Comparison of ENCODE assay signal across 9 mouse cellular contexts in genomic region chr7:27489270-27489869, GRCm38 (mm10). TPM values are rescaled to one million over a fixed set of nuclear protein-coding genes. Genes with fewer than 3 reads are reported as not detected.
A peak's percentile ranks its signal among the peaks of the same experiment; 100 is the strongest.
DNase-seq lines count a peak whose midpoint lies in the region; ATAC-seq and TF ChIP-seq lines count a peak whose summit lies in the region.
"Had no signal": no experiment of that assay in that cellular context is flagged by ENCODE, and none has a peak within 500 bp of the region (broad histone marks: within the 10 kb centered on the region; RNA-seq: fewer than 3 reads in every experiment).

No protein-coding gene starts in this region.

- H3K9me3 ChIP-seq in heart, embryonic 15.5 days (replicated peaks), result no peaks in the 10 kb centered on the region
- no peaks in the 10 kb centered on the region for H3K9me3 ChIP-seq in intestine, embryonic 16.5 days (ENCODE audit: control insufficient read depth, low read length)
- no peaks in the 10 kb centered on the region for H3K9me3 ChIP-seq in stomach, postnatal 0 days (ENCODE audit: control insufficient read depth, low read length)
- H3K9me3 ChIP-seq: midbrain, embryonic 12.5 days had no signal

- peak overlapping the region; percentile 62; the same call in 1 of the 2 replicates for H3K4me2 ChIP-seq in heart, embryonic 15.5 days
- H3K4me2 ChIP-seq in intestine, embryonic 16.5 days (ENCODE audit: low read depth, low read length), result no peak overlapping the region
- H3K4me2 ChIP-seq in stomach, postnatal 0 days (replicated peaks; ENCODE audit: low read depth), result no peak overlapping the region

- TF ChIP-seq EP300 in stomach, postnatal 0 days (optimal IDR thresholded peaks at IDR 0.05), result no peak

- H3K9ac ChIP-seq in heart, embryonic 15.5 days, result no peak overlapping the region
- peak overlapping the region; percentile 1; the same call in 1 of the 2 replicates for H3K9ac ChIP-seq in intestine, embryonic 16.5 days (ENCODE audit: low read depth, low read length)
- H3K9ac ChIP-seq in stomach, postnatal 0 days (ENCODE audit: low read length), result 0 out of 2 replicates have a peak overlapping the region, but pooled peaks have one; percentile 8
- H3K9ac ChIP-seq: midbrain, embryonic 12.5 days had no signal

- no peak overlapping the region for H3K4me3 ChIP-seq in heart, embryonic 15.5 days
- H3K4me3 ChIP-seq in intestine, embryonic 16.5 days (ENCODE audit: low read length), result 0 out of 2 replicates have a peak overlapping the region, but pooled peaks have one; percentile 2
- no peak overlapping the region for H3K4me3 ChIP-seq in stomach, postnatal 0 days (ENCODE audit: low read depth, low read length)
- H3K4me3 ChIP-seq: midbrain, embryonic 12.5 days had no signal

- peaks cover 9% of the 10 kb centered on the region for H3K36me3 ChIP-seq in heart, embryonic 15.5 days
- 0 out of 2 replicates have a peak, but pooled peaks cover 3% of the 10 kb centered on the region for H3K36me3 ChIP-seq in intestine, embryonic 16.5 days (ENCODE audit: control insufficient read depth, insufficient read depth, low read length)
- H3K36me3 ChIP-seq in stomach, postnatal 0 days (ENCODE audit: control insufficient read depth, insufficient read depth, low read length), result peaks cover 6% of the 10 kb centered on the region
- H3K36me3 ChIP-seq: midbrain, embryonic 12.5 days had no signal

- DNase-seq in heart, postnatal 4 days, result no peak
- peak; percentile 27 for DNase-seq in thymus, postnatal 14 days
- DNase-seq in thymus, postnatal 25 days, result no peak
- no peak for DNase-seq in stomach, postnatal 0 days (ENCODE audit: low spot score)
- DNase-seq in urinary bladder, adult 18-20 months (ENCODE audit: low spot score in 2 of 2), result no peak
- DNase-seq: thymus, adult 2 months had no signal

- TF ChIP-seq CTCF in stomach, postnatal 0 days (IDR thresholded peaks at IDR 0.05; ENCODE audit: low read depth), result no peak

- H3K4me1 ChIP-seq in heart, embryonic 15.5 days (replicated peaks), result peaks cover 49% of the 10 kb centered on the region
- peaks cover 36% of the 10 kb centered on the region for H3K4me1 ChIP-seq in intestine, embryonic 16.5 days (ENCODE audit: control insufficient read depth, insufficient read depth, low read length)
- peaks cover 10% of the 10 kb centered on the region; the same call in 1 of the 2 replicates for H3K4me1 ChIP-seq in stomach, postnatal 0 days (replicated peaks; ENCODE audit: control insufficient read depth, insufficient read depth)

- 86% methylated on average over 25 of the region's 25 CpGs for WGBS in heart, embryonic 15.5 days
- 92% methylated on average over 25 of the region's 25 CpGs for WGBS in intestine, embryonic 16.5 days
- WGBS in stomach, postnatal 0 days, result 90% methylated on average over 25 of the region's 25 CpGs

- peak overlapping the region; percentile 97 for H3K27ac ChIP-seq in heart, embryonic 15.5 days
- H3K27ac ChIP-seq in intestine, embryonic 16.5 days (ENCODE audit: low read length), result peak overlapping the region; percentile 95
- H3K27ac ChIP-seq in stomach, postnatal 0 days (replicated peaks), result peak overlapping the region; percentile 94; the same call in 1 of the 2 replicates

- H3K27me3 ChIP-seq in heart, embryonic 15.5 days, result no peaks in the 10 kb centered on the region
- H3K27me3 ChIP-seq in intestine, embryonic 16.5 days (replicated peaks; ENCODE audit: control insufficient read depth, insufficient read depth, low read length), result no peaks in the 10 kb centered on the region
- H3K27me3 ChIP-seq in stomach, postnatal 0 days (ENCODE audit: control insufficient read depth, insufficient read depth, low read length), result no peaks in the 10 kb centered on the region

- ATAC-seq in heart, embryonic 15.5 days (replicated peaks; ENCODE audit: insufficient number of reproducible peaks, insufficient read depth, low FRiP score, low read depth), result no peak
- no peak for ATAC-seq in intestine, embryonic 16.5 days
- ATAC-seq in stomach, postnatal 0 days (ENCODE audit: low FRiP score, low TSS enrichment), result no peak

RNA-seq across cellular contexts. Expression of gene Sertad1, which starts 2.7 kb away (rescaled TPM):
- polyA plus RNA-seq in heart, embryonic 15.5 days (2015; fragmentation: Nextera tagmentation; extraction: Ambion mirVana), result 34.9 and 37.2 TPM in 2 replicates
- total RNA-seq in heart, postnatal 4 days (2021), result 10 to 100 TPM; 14.4 to 15.5 TPM
- polyA plus RNA-seq in intestine, embryonic 16.5 days (2015; fragmentation: Nextera tagmentation; extraction: Ambion mirVana), result 40.9 and 43.4 TPM in 2 replicates
- 50.0 and 53.0 TPM in 2 replicates for polyA plus RNA-seq in stomach, postnatal 0 days (2015; fragmentation: Nextera tagmentation; extraction: Ambion mirVana)

RNA-seq across cellular contexts. Expression of gene Prx, which starts 9.8 kb away (rescaled TPM):
- polyA plus RNA-seq in heart, embryonic 15.5 days (2015; fragmentation: Nextera tagmentation; extraction: Ambion mirVana), result 1.7 and 3.0 TPM in 2 replicates
- 1 to 10 TPM; 4.1 to 5.9 TPM for total RNA-seq in heart, postnatal 4 days (2021)
- 2.2 and 2.6 TPM in 2 replicates for polyA plus RNA-seq in intestine, embryonic 16.5 days (2015; fragmentation: Nextera tagmentation; extraction: Ambion mirVana)
- polyA plus RNA-seq in stomach, postnatal 0 days (2015; fragmentation: Nextera tagmentation; extraction: Ambion mirVana), result 2.1 and 2.2 TPM in 2 replicates

RNA-seq across cellular contexts. Expression of gene Sertad3, which starts 15.8 kb away (rescaled TPM):
- 19.0 and 21.9 TPM in 2 replicates for polyA plus RNA-seq in heart, embryonic 15.5 days (2015; fragmentation: Nextera tagmentation; extraction: Ambion mirVana)
- 10 to 100 TPM in 1 of 2 experiments, 1 to 10 TPM in 1; 7.4 to 10.1 TPM for total RNA-seq in heart, postnatal 4 days (2021)
- 27.4 and 28.6 TPM in 2 replicates for polyA plus RNA-seq in intestine, embryonic 16.5 days (2015; fragmentation: Nextera tagmentation; extraction: Ambion mirVana)
- polyA plus RNA-seq in stomach, postnatal 0 days (2015; fragmentation: Nextera tagmentation; extraction: Ambion mirVana), result 23.9 and 25.2 TPM in 2 replicates

RNA-seq across cellular contexts. Expression of gene Hipk4, which starts 33.7 kb away (rescaled TPM):
- polyA plus RNA-seq in heart, embryonic 15.5 days (2015; fragmentation: Nextera tagmentation; extraction: Ambion mirVana), result 0.29 TPM in 2 replicates
- total RNA-seq in heart, postnatal 4 days (2021), result 1 to 10 TPM in 1 of 2 experiments, under 1 TPM in 1; 0.83 to 1.0 TPM
- polyA plus RNA-seq in intestine, embryonic 16.5 days (2015; fragmentation: Nextera tagmentation; extraction: Ambion mirVana), result 0.26 and 0.49 TPM in 2 replicates
- 0.23 and 0.39 TPM in 2 replicates for polyA plus RNA-seq in stomach, postnatal 0 days (2015; fragmentation: Nextera tagmentation; extraction: Ambion mirVana)

RNA-seq across cellular contexts. Expression of gene Blvrb, which starts 41.6 kb away (rescaled TPM):
- 51.4 and 67.5 TPM in 2 replicates for polyA plus RNA-seq in heart, embryonic 15.5 days (2015; fragmentation: Nextera tagmentation; extraction: Ambion mirVana)
- total RNA-seq in heart, postnatal 4 days (2021), result 10 to 100 TPM; 36.3 to 44.5 TPM
- polyA plus RNA-seq in intestine, embryonic 16.5 days (2015; fragmentation: Nextera tagmentation; extraction: Ambion mirVana), result 75.6 and 89.7 TPM in 2 replicates
- 97.3 and 103 TPM in 2 replicates for polyA plus RNA-seq in stomach, postnatal 0 days (2015; fragmentation: Nextera tagmentation; extraction: Ambion mirVana)
